Mouse (Mus musculus): ENCODE measurements at regions not wholly inside any gene's neighbourhood (a gene's known extent, or its start where the extent isn't known, plus 50 kb on each side); places are given as distances from the start of the nearest gene placed in this dataset.

DNA sequence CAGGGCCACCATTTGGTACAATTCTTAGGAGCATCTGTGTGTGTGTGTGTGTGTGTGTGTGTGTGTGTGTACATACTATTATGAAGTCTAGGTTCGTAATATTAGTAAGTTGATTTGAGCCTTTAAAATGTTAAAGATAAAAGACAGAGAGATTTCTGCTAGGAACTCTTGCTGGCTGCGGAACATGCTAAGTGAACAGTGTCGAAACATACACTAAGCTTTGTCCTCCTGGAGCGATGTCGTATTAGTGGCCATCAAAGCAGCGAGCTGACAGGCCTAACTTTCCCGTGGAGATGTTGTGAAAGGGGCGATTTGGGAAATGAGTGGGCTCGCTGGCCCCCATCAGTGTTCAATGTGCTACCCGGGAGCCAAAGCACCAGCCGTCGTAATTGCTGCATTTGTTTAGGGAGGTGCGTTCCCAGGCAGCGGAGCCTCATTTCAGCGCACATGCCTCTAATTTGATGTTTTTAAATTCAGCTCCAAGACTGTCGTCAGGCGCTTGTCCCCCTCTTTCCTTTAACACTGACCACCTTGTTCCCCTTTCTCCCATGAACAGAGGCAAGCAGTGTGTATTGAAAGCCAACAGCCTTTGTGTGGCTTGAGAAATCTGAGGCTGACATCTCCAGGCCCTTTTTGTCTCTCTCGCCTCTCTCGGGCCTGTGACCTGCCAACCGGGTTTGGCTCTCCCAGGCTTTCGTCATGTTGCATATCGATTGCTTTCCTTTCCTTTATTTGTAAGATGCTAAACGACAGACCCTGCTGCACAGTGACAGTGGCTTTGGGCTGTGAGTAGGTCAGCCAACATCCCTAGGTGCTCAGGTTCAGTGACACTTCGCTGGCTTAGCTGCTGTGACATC lies 426.3 kb downstream of the Sorl1 start:
- no peak overlapping the region; the same call in 1 of the 2 replicates for H3K4me3 ChIP-seq
- DNase-seq (ENCODE audit: extremely low spot score, low spot score), result peak; percentile 67

DNA sequence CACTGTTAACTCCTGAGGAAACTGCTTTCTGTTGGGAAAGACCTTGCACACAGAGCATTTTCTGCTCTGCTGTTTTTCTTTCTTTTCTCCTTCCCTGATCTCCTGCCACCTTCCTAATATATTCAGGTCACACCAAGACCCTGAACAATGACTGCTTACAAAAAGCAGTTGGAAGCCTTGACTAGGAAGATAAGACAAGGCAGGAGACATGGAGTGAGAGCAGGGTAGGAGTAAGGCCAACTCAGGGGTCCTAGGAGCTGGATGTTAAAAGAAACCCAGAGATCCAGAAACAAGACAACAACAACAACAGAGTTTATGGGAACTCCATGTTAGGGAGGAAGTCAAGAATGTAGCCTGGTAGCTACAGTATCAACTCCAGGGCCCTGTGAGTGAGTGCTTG lies 426.9 kb downstream of the Sorl1 start:
- peaks cover 59% of the 10 kb centered on the region for H3K4me1 ChIP-seq
- H3K9me3 ChIP-seq, result no peaks in the 10 kb centered on the region
- peak overlapping the region; percentile 83 for H3K27ac ChIP-seq
- H3K4me3 ChIP-seq, result no peak overlapping the region
- H3K36me3 ChIP-seq (replicated peaks), result no peaks in the 10 kb centered on the region
- DNase-seq (ENCODE audit: extremely low spot score, low spot score), result no peak
- H3K27me3 ChIP-seq (ENCODE audit: poor library complexity, severe bottlenecking), result no peaks in the 10 kb centered on the region

More for the DNA sequence above, 426.3 kb downstream of the Sorl1 start:
- Histone ChIP-seq H3K27ac (peak overlapping the region; percentile 83), H3K27me3 (ENCODE audit: poor library complexity, severe bottlenecking) (no peaks in the 10 kb centered on the region), H3K9me3 (no peaks in the 10 kb centered on the region), H3K36me3 (replicated peaks) (no peaks in the 10 kb centered on the region), H3K4me1 (peaks cover 54% of the 10 kb centered on the region)
- 30% methylated on average over 24 of the region's 24 CpGs for WGBS

DNA sequence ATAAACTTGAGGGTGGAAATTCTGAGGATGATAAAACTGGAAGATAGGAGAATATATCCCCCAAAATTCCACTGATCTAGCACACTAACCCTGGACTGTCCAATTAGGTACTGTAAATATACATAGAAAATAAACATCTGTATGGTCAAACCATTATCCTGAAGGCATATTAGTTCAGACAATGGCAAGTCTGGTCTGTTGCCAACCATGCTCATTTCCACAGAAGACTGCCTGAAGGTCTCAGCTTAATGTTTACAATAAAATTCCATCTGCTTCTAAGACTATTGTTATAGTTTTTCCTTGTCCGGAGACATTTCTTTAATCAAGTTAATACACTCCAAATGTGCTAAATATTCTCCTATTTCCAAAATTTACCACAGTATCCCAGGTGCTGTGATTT lies 441.2 kb downstream of the Sorl1 start:
- Histone ChIP-seq H3K36me3 (replicated peaks) (no peaks in the 10 kb centered on the region), H3K27ac (no peak overlapping the region), H3K4me1 (no peaks in the 10 kb centered on the region), H3K9me3 (no peaks in the 10 kb centered on the region), H3K27me3 (ENCODE audit: poor library complexity, severe bottlenecking) (no peaks in the 10 kb centered on the region), H3K4me3 (no peak overlapping the region)
- no peak for DNase-seq (ENCODE audit: extremely low spot score, low spot score)
- 84% methylated on average over 1 of the region's 1 CpGs for WGBS

DNA sequence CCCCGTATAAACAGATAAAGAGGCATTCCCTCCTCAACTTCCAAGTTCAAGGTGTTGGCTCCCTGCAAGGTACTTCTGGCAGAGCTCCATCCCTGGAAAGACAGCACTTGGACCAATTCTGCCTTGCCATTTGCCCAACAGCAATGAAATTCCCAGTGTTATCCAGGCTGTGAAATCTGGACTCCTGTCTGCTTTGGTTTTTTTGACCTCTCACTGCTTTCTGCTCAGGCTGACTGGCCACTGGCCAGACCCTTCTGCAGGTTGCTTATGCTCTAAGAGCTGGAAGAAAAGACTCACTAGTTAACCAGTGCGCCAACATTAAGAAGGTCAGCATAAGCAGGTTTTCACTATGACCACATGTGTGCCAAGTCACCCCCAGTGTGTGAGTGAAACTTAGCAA lies 448.4 kb downstream of the Sorl1 start:
- no peaks in the 10 kb centered on the region for H3K36me3 ChIP-seq (replicated peaks)
- H3K4me1 ChIP-seq, result 0 out of 2 replicates have a peak, but pooled peaks cover 3% of the 10 kb centered on the region
- H3K9me3 ChIP-seq, result no peaks in the 10 kb centered on the region
- H3K27me3 ChIP-seq (ENCODE audit: poor library complexity, severe bottlenecking), result no peaks in the 10 kb centered on the region
- no peak overlapping the region for H3K27ac ChIP-seq
- WGBS, result 86% methylated on average over 2 of the region's 2 CpGs
- H3K4me3 ChIP-seq, result no peak overlapping the region
- DNase-seq (ENCODE audit: extremely low spot score, low spot score), result no peak

DNA sequence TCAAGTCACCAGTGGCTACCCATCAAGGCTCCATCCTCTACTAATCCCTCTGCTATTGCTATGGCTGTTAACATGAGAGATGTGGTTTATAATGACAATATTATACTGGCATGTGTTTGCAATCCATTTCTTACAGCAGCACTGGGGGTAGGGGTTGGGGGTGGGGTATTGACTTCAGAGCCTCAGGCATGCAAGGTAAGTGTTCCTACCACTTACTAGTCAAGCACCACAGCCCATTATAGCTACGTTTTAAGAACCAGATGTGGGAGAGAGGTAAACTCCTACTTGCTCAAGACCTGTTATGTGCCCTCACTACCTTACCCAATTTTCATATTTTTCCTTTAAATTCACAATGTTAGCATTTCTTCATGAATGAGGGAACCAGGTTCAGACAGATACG lies 451.1 kb downstream of the Sorl1 start:
- 0 out of 2 replicates have a peak, but pooled peaks cover 3% of the 10 kb centered on the region for H3K4me1 ChIP-seq
- DNase-seq (ENCODE audit: extremely low spot score, low spot score), result no peak
- H3K4me3 ChIP-seq, result no peak overlapping the region
- no peaks in the 10 kb centered on the region for H3K27me3 ChIP-seq (ENCODE audit: poor library complexity, severe bottlenecking)
- no peaks in the 10 kb centered on the region for H3K36me3 ChIP-seq (replicated peaks)
- H3K27ac ChIP-seq, result no peak overlapping the region
- 66% methylated on average over 2 of the region's 2 CpGs for WGBS
- H3K9me3 ChIP-seq, result no peaks in the 10 kb centered on the region

DNA sequence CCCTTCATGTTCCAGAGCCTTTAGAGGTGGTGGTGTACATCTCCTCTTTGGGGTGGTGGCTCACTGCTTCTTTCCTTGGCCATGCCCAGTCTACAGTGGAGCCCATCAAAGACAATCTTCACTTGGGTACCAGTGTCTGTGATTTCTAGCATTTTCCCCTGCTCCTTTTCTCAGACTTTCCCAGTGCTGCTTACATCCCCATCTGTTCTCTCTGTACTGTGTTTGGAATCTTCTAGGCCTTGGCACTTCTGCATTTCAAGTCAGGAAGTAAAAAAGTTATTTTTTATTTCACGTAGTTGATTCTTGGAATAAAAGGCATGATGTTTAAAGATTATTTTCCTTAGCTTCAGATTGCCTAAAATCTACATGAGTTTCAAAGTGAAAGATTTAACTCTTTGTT lies 455.4 kb downstream of the Sorl1 start:
- no peaks in the 10 kb centered on the region for H3K27me3 ChIP-seq (ENCODE audit: poor library complexity, severe bottlenecking)
- H3K9me3 ChIP-seq, result no peaks in the 10 kb centered on the region
- H3K36me3 ChIP-seq (replicated peaks), result no peaks in the 10 kb centered on the region
- no peak for DNase-seq (ENCODE audit: extremely low spot score, low spot score)
- no peak overlapping the region for H3K4me3 ChIP-seq
- H3K4me1 ChIP-seq, result no peaks in the 10 kb centered on the region
- no peak overlapping the region for H3K27ac ChIP-seq
- WGBS, result 94% methylated on average over 1 of the region's 1 CpGs

DNA sequence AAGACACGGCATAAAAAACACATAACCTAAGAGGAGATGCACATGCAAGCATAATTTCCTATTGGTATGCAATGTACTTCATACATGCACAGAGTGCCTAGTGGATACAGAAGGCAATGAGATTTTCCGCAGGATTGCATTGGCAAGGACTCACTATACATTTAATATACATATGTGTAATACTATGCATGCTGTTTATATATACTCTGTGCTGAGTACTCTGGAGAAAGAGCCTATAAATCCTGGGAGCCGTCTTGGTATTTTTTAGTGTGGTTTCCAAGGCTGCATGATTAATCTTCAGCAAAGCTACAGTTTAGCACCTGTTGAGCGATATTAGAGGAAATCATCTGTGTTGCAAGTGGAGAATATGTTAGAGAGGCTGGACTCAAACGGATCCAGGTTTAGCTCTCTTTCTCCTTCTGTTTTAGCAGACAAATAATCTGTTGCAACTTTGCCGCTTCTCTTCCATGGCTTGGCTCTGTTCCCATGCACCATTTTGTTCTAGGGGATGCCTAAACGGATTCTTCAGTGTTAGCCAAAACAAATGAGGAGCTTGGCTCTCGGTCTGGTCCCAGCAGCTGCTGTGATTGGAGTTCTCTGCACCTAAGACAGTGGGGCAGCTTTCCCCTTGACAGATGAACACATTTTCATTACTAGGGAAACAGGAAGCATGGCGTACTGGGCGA lies 459.0 kb downstream of the Sorl1 start:
- H3K27ac ChIP-seq, result no peak overlapping the region
- WGBS, result 89% methylated on average over 10 of the region's 10 CpGs
- no peaks in the 10 kb centered on the region for H3K9me3 ChIP-seq

DNA sequence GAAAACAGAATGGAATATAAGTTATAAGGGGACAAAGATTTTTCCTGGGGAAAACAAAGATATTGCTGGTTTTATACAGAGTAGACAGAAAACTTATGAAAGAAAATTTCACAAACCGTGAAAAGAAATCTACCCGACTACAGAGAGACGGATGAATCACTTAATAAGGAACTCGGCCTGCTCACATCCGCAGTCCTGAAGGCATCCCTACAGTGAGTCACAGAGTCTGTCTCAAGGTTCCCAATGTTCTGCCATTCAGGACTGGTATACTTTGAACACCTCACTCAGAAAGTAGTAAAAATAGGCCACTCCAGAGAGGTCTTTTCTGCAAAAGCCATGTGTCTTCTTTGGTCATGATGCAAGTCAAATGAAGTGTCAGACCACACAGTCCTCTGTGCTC lies 463.5 kb downstream of the Sorl1 start:
- H3K4me1 ChIP-seq, result no peaks in the 10 kb centered on the region
- H3K27me3 ChIP-seq (ENCODE audit: poor library complexity, severe bottlenecking), result no peaks in the 10 kb centered on the region
- no peaks in the 10 kb centered on the region for H3K36me3 ChIP-seq (replicated peaks)
- 95% methylated on average over 5 of the region's 5 CpGs for WGBS
- no peak for DNase-seq (ENCODE audit: extremely low spot score, low spot score)
- peak overlapping the region; percentile 35; the same call in 1 of the 2 replicates for H3K27ac ChIP-seq
- H3K4me3 ChIP-seq, result no peak overlapping the region
- no peaks in the 10 kb centered on the region for H3K9me3 ChIP-seq

More for the DNA sequence above, 459.0 kb downstream of the Sorl1 start:
- H3K4me1 ChIP-seq, result no peaks in the 10 kb centered on the region
- H3K36me3 ChIP-seq (replicated peaks), result no peaks in the 10 kb centered on the region
- H3K4me3 ChIP-seq, result no peak overlapping the region
- H3K27me3 ChIP-seq (ENCODE audit: poor library complexity, severe bottlenecking), result no peaks in the 10 kb centered on the region
- DNase-seq (ENCODE audit: extremely low spot score, low spot score), result no peak

DNA sequence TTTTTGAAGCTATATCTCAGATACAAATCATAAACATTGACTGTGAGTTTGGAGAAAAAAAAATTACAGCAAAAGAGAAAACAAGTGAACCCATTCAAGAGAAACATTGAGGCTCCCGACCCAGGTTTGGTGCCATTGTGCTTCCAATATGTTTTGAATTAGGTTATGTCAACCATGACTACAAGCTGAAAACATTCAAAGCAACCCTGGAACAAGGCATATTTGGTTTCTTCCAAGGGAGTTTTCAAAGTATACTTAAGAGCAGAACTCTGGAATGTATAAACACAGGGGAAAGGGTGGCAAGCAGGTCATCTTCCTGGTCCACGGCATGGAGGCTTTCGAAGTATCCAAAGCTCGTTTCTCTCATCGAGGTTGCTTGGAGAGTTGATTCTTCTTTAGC lies 464.1 kb downstream of the Sorl1 start:
- DNase-seq (ENCODE audit: extremely low spot score, low spot score), result no peak
- peak overlapping the region; percentile 35; the same call in 1 of the 2 replicates for H3K27ac ChIP-seq
- 63% methylated on average over 5 of the region's 5 CpGs for WGBS

DNA sequence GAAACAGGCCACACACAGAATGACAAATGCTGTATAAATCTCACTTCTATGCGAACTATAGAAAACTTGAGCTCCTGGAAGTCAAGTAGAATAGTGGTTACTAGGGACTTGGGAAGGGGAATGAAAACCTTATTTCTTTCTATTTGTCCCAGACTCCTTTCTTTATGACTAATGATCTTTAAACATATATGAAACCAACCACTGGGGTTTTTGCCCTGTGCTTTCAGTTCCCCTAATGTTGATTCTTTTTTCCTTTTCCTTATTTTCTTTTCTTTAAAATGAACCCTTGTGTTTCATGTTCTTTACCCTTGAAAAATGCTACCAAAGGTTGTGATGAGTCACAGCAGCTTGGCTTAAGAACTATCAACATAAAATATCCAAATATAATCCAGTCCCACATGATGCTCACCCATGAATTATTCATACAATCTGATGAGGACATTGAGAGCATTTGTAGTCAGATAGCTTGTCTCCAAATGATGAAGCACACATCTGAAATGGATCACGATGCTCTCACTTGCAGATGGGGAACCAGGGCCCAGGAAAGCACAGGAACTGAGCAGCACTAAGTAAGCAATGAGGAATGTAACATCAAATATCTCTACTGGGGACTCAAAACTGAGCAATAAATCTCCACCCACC lies 470.2 kb upstream of the Ubash3b start:
- peaks cover under 1% of the 10 kb centered on the region; the same call in 1 of the 2 replicates for H3K4me1 ChIP-seq
- H3K27me3 ChIP-seq (ENCODE audit: poor library complexity, severe bottlenecking), result peaks cover 4% of the 10 kb centered on the region; the same call in 1 of the 2 replicates
- H3K27ac ChIP-seq, result no peak overlapping the region
- 93% methylated on average over 2 of the region's 2 CpGs for WGBS
- H3K9me3 ChIP-seq, result no peaks in the 10 kb centered on the region
- no peaks in the 10 kb centered on the region for H3K36me3 ChIP-seq (replicated peaks)
- DNase-seq (ENCODE audit: extremely low spot score, low spot score), result no peak
- H3K4me3 ChIP-seq, result no peak overlapping the region

More for the DNA sequence above, 464.1 kb downstream of the Sorl1 start:
- Histone ChIP-seq H3K36me3 (replicated peaks) (no peaks in the 10 kb centered on the region), H3K4me3 (no peak overlapping the region), H3K4me1 (no peaks in the 10 kb centered on the region), H3K27me3 (ENCODE audit: poor library complexity, severe bottlenecking) (no peaks in the 10 kb centered on the region), H3K9me3 (no peaks in the 10 kb centered on the region)

DNA sequence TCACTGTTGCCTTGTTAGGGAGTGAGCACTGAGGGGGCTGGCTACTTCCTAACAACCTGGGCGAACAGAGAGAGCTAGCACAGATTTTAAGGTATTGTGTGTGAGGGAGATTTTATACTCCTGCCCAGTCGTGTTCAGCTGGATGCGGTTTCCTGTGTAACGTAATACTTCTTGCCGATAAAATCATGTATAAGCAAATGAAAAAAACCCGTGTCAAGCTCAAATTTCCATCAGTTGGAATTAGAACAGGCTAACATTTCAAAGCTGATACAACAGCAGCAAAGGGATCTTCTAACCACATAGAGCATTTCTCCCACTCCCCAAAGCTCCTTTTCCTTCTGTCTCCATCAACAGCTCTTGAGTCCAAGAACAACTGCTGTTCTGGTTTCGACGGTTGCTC lies 459.8 kb upstream of the Ubash3b start:
- Histone ChIP-seq H3K36me3 (replicated peaks) (no peaks in the 10 kb centered on the region), H3K4me3 (no peak overlapping the region), H3K4me1 (peaks cover 3% of the 10 kb centered on the region; the same call in 1 of the 2 replicates), H3K9me3 (no peaks in the 10 kb centered on the region), H3K27ac (peak overlapping the region; percentile 15; the same call in 1 of the 2 replicates), H3K27me3 (ENCODE audit: poor library complexity, severe bottlenecking) (no peaks in the 10 kb centered on the region)
- DNase-seq (ENCODE audit: extremely low spot score, low spot score), result no peak
- 81% methylated on average over 8 of the region's 8 CpGs for WGBS

DNA sequence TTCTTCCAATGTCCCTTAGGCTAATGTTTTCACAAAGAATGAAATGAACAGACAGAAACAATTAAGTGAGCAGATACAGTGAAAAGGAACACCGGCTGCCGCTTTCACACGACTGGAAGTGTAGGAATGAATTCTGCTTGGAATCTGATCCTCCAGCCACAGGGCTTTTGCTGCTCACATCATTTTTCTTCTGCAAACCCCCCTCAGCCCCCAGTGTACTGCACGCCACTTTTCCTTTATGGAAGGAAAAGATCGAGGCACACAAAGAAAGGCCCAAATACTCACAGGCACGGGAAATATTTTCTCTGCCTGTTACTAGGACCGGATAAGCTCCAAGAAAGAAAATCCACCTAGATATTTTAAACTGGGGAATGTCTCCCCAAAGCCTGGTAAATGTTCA lies 452.5 kb upstream of the Ubash3b start:
- peaks cover 56% of the 10 kb centered on the region for H3K4me1 ChIP-seq
- peak overlapping the region; percentile 87 for H3K27ac ChIP-seq
- no peak overlapping the region for H3K4me3 ChIP-seq
- DNase-seq (ENCODE audit: extremely low spot score, low spot score), result no peak
- H3K36me3 ChIP-seq (replicated peaks), result no peaks in the 10 kb centered on the region
- H3K27me3 ChIP-seq (ENCODE audit: poor library complexity, severe bottlenecking), result no peaks in the 10 kb centered on the region
- WGBS, result 47% methylated on average over 7 of the region's 7 CpGs
- no peaks in the 10 kb centered on the region for H3K9me3 ChIP-seq

Data from forebrain, embryonic 10.5 days (tissue).